In the genomic region with DNA sequence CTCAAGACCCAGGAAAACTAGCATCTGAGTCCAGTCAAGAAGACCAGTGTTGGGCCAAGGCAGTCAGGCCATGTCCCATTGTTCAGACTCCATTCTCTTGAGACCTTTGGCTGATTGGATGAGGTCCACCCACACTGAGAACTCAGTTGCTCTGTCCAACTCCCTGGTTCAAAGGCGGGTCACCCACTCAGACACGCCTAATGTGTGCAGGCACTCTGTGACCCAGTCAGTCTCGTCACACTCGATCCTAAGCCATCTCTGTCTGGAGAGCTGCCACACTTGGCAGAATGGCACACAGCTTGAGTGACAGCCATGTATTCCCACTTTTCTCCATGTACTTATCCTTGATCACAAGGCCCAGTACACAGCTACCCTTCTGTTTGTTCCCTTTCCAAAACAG, we compare ENCODE assay signal across 18 mouse cellular contexts.
DNase-seq lines count a peak whose midpoint lies in the region; ATAC-seq lines count a peak whose summit lies in the region.
"Had no signal": no experiment of that assay in that cellular context is flagged by ENCODE, and none has a peak within 500 bp of the region (broad histone marks: within the 10 kb centered on the region; RNA-seq: fewer than 3 reads in every experiment).

No protein-coding gene starts in this region.

- H3K27me3 ChIP-seq in heart, embryonic 12.5 days (replicated peaks), result no peaks in the 10 kb centered on the region
- H3K27me3 ChIP-seq in hindbrain, embryonic 16.5 days (replicated peaks; ENCODE audit: control insufficient read depth, insufficient read depth, low read length), result no peaks in the 10 kb centered on the region
- H3K27me3 ChIP-seq: embryonic facial prominence, embryonic 12.5 days; kidney, embryonic 15.5 days; lung, embryonic 15.5 days; neural tube, embryonic 13.5 days had no signal

- no peak for ATAC-seq in heart, embryonic 12.5 days (ENCODE audit: insufficient number of reproducible peaks, low FRiP score)
- no peak for ATAC-seq in hindbrain, embryonic 16.5 days
- ATAC-seq: inflammation-experienced regulatory T-cells, adult 6 months had no signal

- no peak overlapping the region for H3K9ac ChIP-seq in heart, embryonic 12.5 days
- no peak overlapping the region for H3K9ac ChIP-seq in hindbrain, embryonic 16.5 days (ENCODE audit: low read depth, low read length)
- H3K9ac ChIP-seq: embryonic facial prominence, embryonic 12.5 days; kidney, embryonic 15.5 days; lung, embryonic 15.5 days; neural tube, embryonic 13.5 days had no signal

- DNase-seq in cerebellum, adult 9-10 months, result peak; percentile 31
- DNase-seq in cerebellum, postnatal 4 days (ENCODE audit: low spot score in 2 of 2), result no peak
- DNase-seq in heart, adult 18-20 months, result peak; percentile 38 to 62
- peak; percentile 27 for DNase-seq in R1 (ENCODE audit: low read depth, low spot score)
- peak; percentile 19 to 32 for DNase-seq in heart, postnatal 14 days
- no peak for DNase-seq in embryo, embryonic 11 days
- DNase-seq: adrenal gland, postnatal 25 days; gastrocnemius, postnatal 14 days; thymus, postnatal 36 days had no signal

- WGBS in heart, embryonic 12.5 days, result 76% methylated on average over 4 of the region's 4 CpGs
- 77% methylated on average over 4 of the region's 4 CpGs for WGBS in hindbrain, embryonic 16.5 days

- no peaks in the 10 kb centered on the region for H3K36me3 ChIP-seq in heart, embryonic 12.5 days
- no peaks in the 10 kb centered on the region for H3K36me3 ChIP-seq in hindbrain, embryonic 16.5 days (ENCODE audit: control insufficient read depth, insufficient read depth, low read length)
- H3K36me3 ChIP-seq: embryonic facial prominence, embryonic 12.5 days; kidney, embryonic 15.5 days; lung, embryonic 15.5 days; neural tube, embryonic 13.5 days had no signal

- no peak overlapping the region for H3K4me2 ChIP-seq in heart, embryonic 12.5 days
- H3K4me2 ChIP-seq in hindbrain, embryonic 16.5 days (ENCODE audit: low read length), result no peak overlapping the region
- H3K4me2 ChIP-seq: embryonic facial prominence, embryonic 12.5 days; kidney, embryonic 15.5 days; lung, embryonic 15.5 days; neural tube, embryonic 13.5 days had no signal

- peaks cover 30% of the 10 kb centered on the region for H3K4me1 ChIP-seq in heart, embryonic 12.5 days (replicated peaks)
- H3K4me1 ChIP-seq in hindbrain, embryonic 16.5 days (ENCODE audit: control insufficient read depth, insufficient read depth, low read depth, low read length), result no peaks in the 10 kb centered on the region; the same call in 1 of the 2 replicates

- intact Hi-C loops in heart, postnatal 14 days (cut with DNase I), result no loop called here

- H3K27ac ChIP-seq in heart, embryonic 12.5 days (ENCODE audit: poor library complexity, severe bottlenecking), result no peak overlapping the region
- no peak overlapping the region for H3K27ac ChIP-seq in hindbrain, embryonic 16.5 days (ENCODE audit: low read depth, low read length)
- H3K27ac ChIP-seq: embryonic facial prominence, embryonic 12.5 days; kidney, embryonic 15.5 days; neural tube, embryonic 13.5 days had no signal

- no peaks in the 10 kb centered on the region for H3K9me3 ChIP-seq in heart, embryonic 12.5 days (replicated peaks)
- H3K9me3 ChIP-seq in hindbrain, embryonic 16.5 days (ENCODE audit: control insufficient read depth, low read length), result no peaks in the 10 kb centered on the region
- H3K9me3 ChIP-seq: embryonic facial prominence, embryonic 12.5 days; kidney, embryonic 15.5 days; lung, embryonic 15.5 days; megakaryocyte, embryonic 14.5 days; neural tube, embryonic 13.5 days had no signal

- no peak overlapping the region for H3K4me3 ChIP-seq in heart, embryonic 12.5 days
- no peak overlapping the region for H3K4me3 ChIP-seq in hindbrain, embryonic 16.5 days (ENCODE audit: low read length)
- H3K4me3 ChIP-seq: embryonic facial prominence, embryonic 12.5 days; kidney, embryonic 15.5 days; layer of hippocampus, adult 2 months; lung, embryonic 15.5 days; megakaryocyte, embryonic 14.5 days; neural tube, embryonic 13.5 days had no signal

Comparison
In these comparisons a context has a peak if more than half of its experiments do, and no peak if none do; other contexts are left out.
1. DNase-seq: peak in cerebellum, adult 9-10 months (single experiment), heart, adult 18-20 months (2 of 2), R1 (single experiment) and heart, postnatal 14 days (2 of 2); none in cerebellum, postnatal 4 days (0 of 2) and embryo, embryonic 11 days (single experiment).